Mouse (Mus musculus): ENCODE measurements around the gene Cmtm3. TPM values are rescaled to one million over a fixed set of nuclear protein-coding genes. Genes with fewer than 3 reads are reported as not detected.
"Not testable (repeated sequence)": the region's sequence is repeated elsewhere in the genome, so short reads cannot be mapped to it uniquely, and the experiment has no call there.

Gene Cmtm3
- polyA plus RNA-seq (2015; fragmentation: Nextera tagmentation; extraction: Ambion mirVana) = 31.5 and 32.3 TPM in 2 replicates

DNA sequence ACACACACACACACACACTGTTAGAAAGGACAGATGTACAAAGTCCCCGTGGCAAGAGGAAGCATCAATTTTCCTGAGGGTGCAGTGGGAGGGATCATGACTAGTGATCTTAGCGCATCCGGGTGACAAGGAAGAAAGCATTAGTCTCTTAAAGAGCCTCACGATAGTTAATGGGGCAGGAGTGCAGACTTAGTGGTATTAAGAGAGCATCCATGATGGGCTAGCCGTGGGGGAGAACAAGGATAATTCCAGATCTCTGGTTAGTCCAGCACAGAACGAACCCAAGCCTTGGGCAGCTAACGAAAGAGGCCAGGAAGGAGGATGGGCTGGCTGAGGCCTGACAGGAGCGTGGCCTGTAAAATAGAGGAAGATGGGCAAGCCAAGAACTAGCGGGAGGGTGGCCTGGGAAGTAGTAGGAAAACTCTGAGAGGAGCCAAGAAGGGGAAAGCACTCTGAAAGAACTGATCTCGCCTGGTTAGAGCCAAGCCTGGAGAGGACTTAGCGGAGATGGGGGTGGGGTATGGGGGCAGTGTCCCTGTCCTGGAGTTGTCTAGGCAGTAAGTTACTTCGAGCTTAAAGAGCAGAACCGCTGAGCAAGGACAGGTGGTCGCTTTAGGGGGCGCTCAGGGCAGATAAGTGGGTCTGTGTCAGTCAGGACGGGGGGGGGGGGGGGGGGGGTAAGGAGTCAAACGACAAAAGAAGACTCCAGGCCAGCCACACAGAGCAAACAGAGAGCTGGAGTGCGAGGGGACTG lies at the start of gene Cmtm3:
Cmtm3 (plus strand) TSS at position 182 of the 754 bp plus-strand sequence.
- no peak for DNase-seq (ENCODE audit: low spot score)

DNA sequence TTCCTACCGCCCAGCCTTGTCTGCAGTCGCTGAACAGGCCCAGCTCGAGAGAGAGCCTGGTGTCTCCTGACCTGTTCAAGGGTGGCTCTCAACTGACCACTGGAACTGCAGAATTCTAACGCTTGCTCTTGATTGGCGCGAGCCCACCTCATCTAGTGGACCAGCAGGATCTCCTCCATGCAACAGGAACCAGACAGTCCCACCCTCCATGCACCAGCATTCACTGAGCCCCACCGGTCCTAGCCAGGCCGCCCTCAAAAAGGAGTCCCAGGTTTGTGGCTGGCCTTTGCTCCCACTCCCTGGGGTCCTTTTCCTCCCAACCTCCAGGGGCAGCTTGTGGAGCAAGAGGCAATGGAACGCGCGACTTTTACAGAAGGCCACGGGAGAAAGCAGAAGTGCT lies 46.1 kb upstream of the Cmtm3 start, which contains the start of gene Cmtm2a:
Cmtm2a (minus strand) TSS at position 101 of the 400 bp plus-strand sequence.
- DNase-seq (ENCODE audit: low spot score) = not testable (repeated sequence)

GRCm38 (mm10) chr8:104294396-104294795 lies 44.8 kb upstream of the Cmtm3 start:
- no peak for DNase-seq (ENCODE audit: low spot score)

- not testable (repeated sequence) for DNase-seq (ENCODE audit: low spot score)
Observed at GRCm38 (mm10) chr8:104301577-104301976, 37.6 kb upstream of the Cmtm3 start.

- not testable (repeated sequence) for DNase-seq (ENCODE audit: low spot score)
Observed at GRCm38 (mm10) chr8:104302536-104302935, 36.7 kb upstream of the Cmtm3 start.

DNA sequence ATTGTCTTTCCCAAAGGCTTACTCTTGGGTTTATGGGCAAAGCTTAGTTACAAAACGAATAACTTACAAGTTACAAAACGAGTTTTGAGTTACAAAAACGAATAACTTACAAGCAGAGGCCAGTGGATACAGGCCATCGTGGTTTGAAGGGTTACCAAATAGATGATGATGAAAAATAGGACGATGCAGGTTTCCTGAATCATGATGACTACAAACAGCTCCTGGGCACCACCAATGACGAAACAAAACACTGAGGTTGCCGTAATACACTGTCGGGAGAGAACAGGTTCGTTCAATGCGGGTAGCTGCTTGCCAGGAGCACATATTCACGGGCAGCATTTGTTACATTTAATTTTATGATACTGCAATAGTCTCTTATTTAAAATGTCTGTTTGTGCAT lies 34.2 kb upstream of the Cmtm3 start:
- no peak for DNase-seq (ENCODE audit: low spot score)

GRCm38 (mm10) chr8:104308341-104308740 lies 30.9 kb upstream of the Cmtm3 start:
- not testable (repeated sequence) for DNase-seq (ENCODE audit: low spot score)

DNA sequence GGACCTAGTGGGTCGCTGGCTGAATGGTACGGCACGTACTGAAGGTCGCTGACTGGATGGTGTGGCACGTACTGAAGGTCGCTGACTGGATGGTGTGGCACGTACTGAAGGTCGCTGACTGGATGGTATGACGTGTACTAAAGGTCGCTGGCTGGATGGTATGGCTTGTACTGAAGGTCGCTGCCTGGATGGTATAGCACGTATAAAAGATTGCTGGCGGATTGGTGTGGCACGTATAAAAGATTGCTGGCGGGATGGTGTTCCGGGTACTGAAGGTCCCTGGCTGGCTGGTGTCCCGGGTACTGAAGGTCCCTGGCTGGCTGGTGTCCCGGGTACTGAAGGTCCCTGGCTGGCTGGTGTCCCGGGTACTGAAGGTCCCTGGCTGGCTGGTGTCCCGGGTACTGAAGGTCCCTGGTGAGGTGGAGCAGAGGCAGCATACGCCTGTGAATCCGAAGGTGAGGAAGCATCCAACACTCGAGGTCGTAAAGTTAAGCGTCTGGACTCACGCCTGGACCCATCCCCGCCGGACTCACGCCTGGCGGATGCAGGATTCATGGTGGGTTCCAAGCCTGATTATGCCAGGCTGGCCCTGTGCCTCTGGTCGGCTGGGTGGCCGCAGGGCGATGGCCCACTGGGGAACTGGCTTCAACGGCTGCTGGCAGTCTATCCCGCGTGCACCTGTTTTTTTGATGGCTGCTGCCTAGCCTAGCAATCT lies 29.6 kb upstream of the Cmtm3 start, which contains the start of the genes Gm45711 and Cmtm1:
Gm45711 (minus strand) TSS at position 641 of the 715 bp plus-strand sequence.
Cmtm1 (minus strand) TSS at position 705 of the 715 bp plus-strand sequence.
- DNase-seq (ENCODE audit: low spot score) = not testable (repeated sequence)

DNA sequence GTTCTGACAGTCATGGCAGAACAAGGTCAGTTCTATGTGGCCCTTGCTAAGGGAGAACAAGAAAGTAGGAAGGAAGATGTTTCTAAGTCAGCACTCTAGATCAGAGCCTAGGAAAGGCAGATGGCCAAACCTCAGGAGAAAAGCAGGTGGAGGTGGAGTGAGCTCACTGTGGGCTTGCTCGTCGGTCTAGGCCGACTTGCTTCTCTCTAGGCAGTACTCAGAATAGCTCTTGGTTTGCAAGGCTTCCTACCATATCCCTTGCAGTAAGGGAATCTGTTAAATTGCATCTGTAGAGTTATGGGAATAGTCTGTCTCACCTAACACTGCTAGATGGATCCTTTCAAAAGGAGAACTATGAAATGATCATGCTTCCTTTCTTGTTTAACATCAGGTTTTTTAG lies 27.2 kb upstream of the Cmtm3 start:
- not testable (repeated sequence) for DNase-seq (ENCODE audit: low spot score)

- no peak for DNase-seq (ENCODE audit: low spot score)
Observed at GRCm38 (mm10) chr8:104313311-104313710, 25.9 kb upstream of the Cmtm3 start.

- not testable (repeated sequence) for DNase-seq (ENCODE audit: low spot score)
Observed at GRCm38 (mm10) chr8:104321267-104321666, 17.9 kb upstream of the Cmtm3 start, which contains the start of gene Gm11020. Gene Gm11020, plus strand, starts transcription at chr8:104321567.

GRCm38 (mm10) chr8:104321930-104322329 lies 17.3 kb upstream of the Cmtm3 start, which contains the start of gene Cmtm2b:
Gene Cmtm2b, plus strand, starts transcription at chr8:104322230.
- DNase-seq (ENCODE audit: low spot score) = not testable (repeated sequence)

GRCm38 (mm10) chr8:104332665-104333631 lies 6.3 kb upstream of the Cmtm3 start:
- DNase-seq (ENCODE audit: low spot score) = no peak

DNA sequence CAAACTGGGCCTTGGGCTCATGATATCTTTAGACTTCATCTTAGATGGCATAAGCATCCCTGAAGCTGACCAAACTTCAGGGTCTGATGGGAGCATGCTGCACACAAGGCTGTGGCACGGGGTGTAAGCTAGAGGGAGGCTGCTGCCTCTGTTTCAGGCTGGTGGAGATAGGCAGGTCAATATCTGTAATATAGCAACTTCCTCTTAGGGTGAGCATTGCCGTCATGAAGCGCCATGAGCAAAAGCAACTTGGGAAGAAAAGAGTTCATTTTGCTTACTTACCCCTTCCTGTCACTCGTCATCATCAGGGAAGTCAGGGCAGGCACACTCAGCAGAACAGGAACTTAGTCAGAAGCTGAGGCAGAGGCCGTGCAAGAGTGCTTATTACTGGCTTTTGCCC lies 5.4 kb upstream of the Cmtm3 start:
- DNase-seq (ENCODE audit: low spot score) = no peak

GRCm38 (mm10) chr8:104334196-104334595 lies 5.0 kb upstream of the Cmtm3 start:
- DNase-seq (ENCODE audit: low spot score) = no peak

GRCm38 (mm10) chr8:104336806-104337205 lies 2.4 kb upstream of the Cmtm3 start:
- no peak for DNase-seq (ENCODE audit: low spot score)

DNA sequence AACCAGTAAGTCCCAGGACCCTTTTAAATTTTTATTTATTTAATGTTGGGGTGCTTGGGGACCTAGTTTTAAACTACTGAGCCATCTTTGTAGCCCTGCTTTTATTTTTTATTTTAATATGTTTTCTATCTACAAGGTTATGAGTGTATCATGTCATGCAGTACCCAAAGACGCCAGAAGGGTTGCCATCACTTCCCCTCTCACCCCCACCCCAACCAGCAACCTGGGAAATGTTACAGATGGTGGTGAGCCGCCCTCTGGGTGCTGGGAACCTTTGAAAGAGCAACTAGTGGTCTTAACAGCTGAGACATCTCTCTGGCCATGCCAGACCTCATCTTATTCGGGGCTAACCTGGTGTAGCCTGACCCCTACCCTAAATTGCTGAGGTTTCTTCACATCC lies 1.3 kb upstream of the Cmtm3 start:
- peak; percentile 30 for DNase-seq (ENCODE audit: low spot score)

DNA sequence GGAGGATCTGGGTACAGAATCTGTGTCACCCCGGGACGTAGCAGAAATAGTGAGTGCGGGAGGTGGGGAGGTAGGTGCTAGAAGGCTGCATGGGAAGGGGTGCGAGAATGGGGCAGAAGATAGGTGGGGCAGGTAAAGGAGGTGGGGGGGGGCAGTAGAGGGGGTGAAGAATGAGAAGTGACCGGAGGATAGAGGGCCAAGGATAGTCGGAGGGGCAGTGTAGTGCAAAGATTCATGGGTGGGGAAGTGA lies 698 bp downstream of the Cmtm3 start:
- DNase-seq (ENCODE audit: low spot score) = no peak

DNA sequence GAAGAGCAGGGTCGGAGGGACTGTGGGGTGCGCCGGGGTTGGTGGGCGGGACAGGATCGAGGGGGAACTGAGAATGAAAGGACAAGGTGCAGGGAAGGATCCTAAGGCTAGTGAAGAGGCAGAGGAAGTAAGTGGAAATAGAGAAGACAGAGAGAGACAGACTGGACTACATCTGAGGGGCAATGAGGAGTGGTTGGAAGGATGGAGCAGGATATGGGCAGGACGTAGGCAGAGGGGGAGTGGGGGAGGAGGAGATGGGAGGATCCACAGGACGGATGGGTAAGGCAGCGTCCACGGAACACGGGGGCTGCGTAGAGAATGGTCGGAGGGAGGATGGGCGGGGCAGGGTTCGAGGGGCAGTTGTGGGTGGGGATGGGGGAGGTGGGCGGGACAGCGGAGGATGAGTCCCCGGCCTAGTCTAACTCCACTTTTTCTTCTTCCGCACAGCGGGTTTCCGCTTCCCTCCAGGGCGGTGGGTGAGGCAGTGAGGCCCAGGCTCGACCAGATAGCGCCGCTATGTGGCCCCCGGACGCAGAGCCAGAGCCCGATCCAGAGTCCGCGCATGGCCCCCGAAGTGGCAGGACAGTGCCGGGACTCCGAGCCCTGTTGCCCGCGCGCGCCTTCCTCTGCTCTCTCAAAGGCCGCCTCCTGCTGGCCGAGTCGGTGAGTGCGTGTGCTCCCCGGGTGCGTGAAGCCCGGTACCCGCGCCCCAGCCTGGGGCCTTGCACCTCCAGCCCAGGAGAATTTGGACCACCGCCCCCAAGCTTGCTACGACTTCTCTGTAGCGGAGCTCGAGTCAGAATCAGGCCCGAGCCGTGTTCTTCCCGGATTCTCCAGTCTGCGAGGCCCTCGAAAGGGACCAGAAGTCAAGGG lies 1.3 kb downstream of the Cmtm3 start:
- DNase-seq (ENCODE audit: low spot score) = peak; percentile 74

DNA sequence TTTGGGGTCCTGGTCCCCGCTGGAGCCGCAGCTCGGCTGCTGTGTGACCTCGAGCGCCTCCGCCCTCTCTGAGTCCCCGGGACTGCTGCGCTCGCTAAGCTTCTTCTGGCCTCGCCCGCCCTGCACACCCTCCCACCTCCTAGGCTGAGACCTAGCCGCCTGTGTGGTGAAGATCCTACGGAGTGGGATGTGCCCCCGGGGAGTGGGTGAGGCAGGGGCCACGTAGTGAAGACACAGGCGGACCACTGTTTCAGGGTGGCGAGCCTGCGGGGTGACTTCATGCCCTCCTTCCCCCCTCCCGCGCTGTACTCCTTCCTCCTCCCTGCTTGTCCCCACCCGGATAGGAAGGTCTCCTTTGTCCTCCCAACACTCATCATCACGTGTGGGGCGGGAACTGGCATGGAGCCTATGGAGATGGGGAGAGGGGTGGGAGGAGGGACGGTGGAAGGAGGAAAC lies 1.9 kb downstream of the Cmtm3 start:
- DNase-seq (ENCODE audit: low spot score) = no peak

Measured in thymus, postnatal 0 days (tissue).